Mouse (Mus musculus) intestine, postnatal 0 days (tissue): ENCODE results near the gene Kbtbd8. TPM values are rescaled to one million over a fixed set of nuclear protein-coding genes. Genes with fewer than 3 reads are reported as not detected.

Experiments used
- ATAC-seq: fragments of 200-750 bp; cut with Nextera tagmentation; 2 replicates; pipeline ENCODE4 v1.8.0; 2017; ENCODE audit warnings: mild to moderate bottlenecking, moderate TSS enrichment, moderate library complexity
- H3K27ac ChIP-seq: fragments of 300-500 bp; sonication (generic); 2 replicates; pipeline ENCODE4 v1.5.1; 2014; ENCODE audit warnings: mild to moderate bottlenecking, low read depth, low read length, moderate library complexity
- H3K27me3 ChIP-seq: fragments of 300-500 bp; sonication (generic); replicated peaks from 2 replicates; pipeline ENCODE4 v1.6.1; 2014; ENCODE audit warnings: low read length, mixed read lengths; ENCODE audit not compliant: control insufficient read depth, insufficient read depth
- H3K36me3 ChIP-seq: fragments of 300-500 bp; sonication (generic); 2 replicates; pipeline ENCODE4 v1.6.1; 2014; ENCODE audit warnings: mild to moderate bottlenecking, moderate library complexity; ENCODE audit not compliant: control insufficient read depth, insufficient read depth
- H3K4me1 ChIP-seq: fragments of 300-500 bp; sonication (generic); replicated peaks from 2 replicates; pipeline ENCODE4 v1.6.1; 2014; ENCODE audit warnings: antibody characterized with exemption, low read length, mixed read lengths; ENCODE audit not compliant: control insufficient read depth, insufficient read depth
- H3K4me2 ChIP-seq: fragments of 300-500 bp; sonication (generic); replicated peaks from 2 replicates; pipeline ENCODE4 v1.6.1; 2014; ENCODE audit warnings: low read depth, mild to moderate bottlenecking, moderate library complexity
- H3K4me3 ChIP-seq: fragments of 300-500 bp; sonication (generic); 2 replicates; pipeline ENCODE4 v1.5.1; 2014; ENCODE audit warnings: low read depth, low read length
- H3K9ac ChIP-seq: fragments of 300-500 bp; sonication (generic); 2 replicates; pipeline ENCODE4 v1.6.1; 2014; ENCODE audit warnings: mild to moderate bottlenecking, low read depth, low read length
- H3K9me3 ChIP-seq: fragments of 300-500 bp; sonication (generic); 2 replicates; pipeline ENCODE4 v1.6.1; 2016; ENCODE audit warnings: mixed run types; ENCODE audit not compliant: control insufficient read depth
- CTCF ChIP-seq: sonication (generic); IDR thresholded peaks from 2 replicates; pipeline ENCODE4 v1.5.1; 2016; ENCODE audit warnings: low read depth, mild to moderate bottlenecking, control low read depth, antibody characterized with exemption, moderate library complexity
- WGBS: fragments of 180-500 bp; shearing (Covaris S2); extraction: QIAGEN DNeasy Blood & Tissue Kit; methylation state at CpG from one replicate; pipeline ENCODE4 v1.1.7; 2014; 5-methylcytosine and 5-hydroxymethylcytosine counted together
- polyA plus RNA-seq: library from polyadenylated mRNA; unstranded; fragments of >200 nt; fragmentation: Nextera tagmentation; extraction: Ambion mirVana; gene quantifications from 2 replicates; pipeline ENCODE4 v1.2.1, GENCODE M21; 2015

Kbtbd8 gene
- polyA plus RNA-seq, 1 experiment from 2014 or later: 1.6 TPM

DNA sequence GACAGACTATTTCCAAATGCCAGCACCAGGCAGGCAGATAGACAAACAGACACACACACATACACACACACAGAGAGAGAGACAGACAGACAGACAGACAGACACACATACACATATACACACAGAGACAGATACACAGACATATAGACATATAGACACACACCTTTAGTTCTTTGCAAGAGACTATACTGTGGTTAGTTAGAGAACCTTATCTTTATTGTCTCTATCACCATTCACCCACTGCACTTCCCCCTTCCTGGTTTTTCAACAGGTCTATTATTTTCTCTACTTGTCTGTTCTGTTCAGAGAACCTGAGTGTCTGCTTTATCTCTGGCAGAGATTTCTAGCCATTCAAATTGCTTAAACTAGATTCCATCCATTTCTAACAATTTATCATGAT lies 48.6 kb downstream of the Kbtbd8 start:
- Histone ChIP-seq H3K4me1 (no peaks in the 10 kb centered on the region), H3K27ac (no peak overlapping the region), H3K9me3 (no peaks in the 10 kb centered on the region), H3K36me3 (no peaks in the 10 kb centered on the region), H3K4me2 (no peak overlapping the region), H3K9ac (no peak overlapping the region), H3K4me3 (no peak overlapping the region), H3K27me3 (no peaks in the 10 kb centered on the region)
- ATAC-seq: no peak
- TF ChIP-seq CTCF: no peak

GRCm38 (mm10) chr6:95167668-95168227 lies 50.7 kb downstream of the Kbtbd8 start:
- TF ChIP-seq CTCF: no peak
- no peaks in the 10 kb centered on the region for H3K4me1 ChIP-seq
- no peaks in the 10 kb centered on the region for H3K27me3 ChIP-seq
- no peak for ATAC-seq
- H3K4me3 ChIP-seq: no peak overlapping the region
- 31% methylated on average over 5 of the region's 5 CpGs for WGBS
- H3K4me2 ChIP-seq: no peak overlapping the region
- H3K9ac ChIP-seq: no peak overlapping the region
- H3K9me3 ChIP-seq: no peaks in the 10 kb centered on the region
- H3K36me3 ChIP-seq: no peaks in the 10 kb centered on the region
- no peak overlapping the region for H3K27ac ChIP-seq

- Histone ChIP-seq H3K4me3 (no peak overlapping the region), H3K27ac (no peak overlapping the region), H3K9ac (no peak overlapping the region)
Measured at GRCm38 (mm10) chr6:95169411-95169810, 52.4 kb downstream of the Kbtbd8 start.

GRCm38 (mm10) chr6:95174311-95175143 lies 57.5 kb downstream of the Kbtbd8 start:
- no peak overlapping the region for H3K27ac ChIP-seq
- H3K27me3 ChIP-seq: no peaks in the 10 kb centered on the region
- no peak overlapping the region for H3K4me3 ChIP-seq
- H3K9ac ChIP-seq: no peak overlapping the region
- H3K9me3 ChIP-seq: no peaks in the 10 kb centered on the region
- no peak for TF ChIP-seq CTCF
- no peaks in the 10 kb centered on the region for H3K4me1 ChIP-seq
- no peaks in the 10 kb centered on the region for H3K36me3 ChIP-seq
- no peak for ATAC-seq
- 81% methylated on average over 9 of the region's 9 CpGs for WGBS
- no peak overlapping the region for H3K4me2 ChIP-seq

More at GRCm38 (mm10) chr6:95169411-95169810, 52.4 kb downstream of the Kbtbd8 start:
- TF ChIP-seq CTCF: no peak
- Histone ChIP-seq H3K4me2 (no peak overlapping the region), H3K4me1 (no peaks in the 10 kb centered on the region), H3K27me3 (no peaks in the 10 kb centered on the region), H3K36me3 (no peaks in the 10 kb centered on the region), H3K9me3 (no peaks in the 10 kb centered on the region)
- 84% methylated on average over 6 of the region's 6 CpGs for WGBS
- ATAC-seq: no peak

Other genes starting within 250 kb of the Kbtbd8 start
- gene Gm10234, start 204.9 kb downstream of the Kbtbd8 start, polyA plus RNA-seq: not detected in 2 replicates